Mouse (Mus musculus) kidney, postnatal 0 days (tissue): ENCODE measurements around the gene Plekhh3. TPM values are rescaled to one million over a fixed set of nuclear protein-coding genes. Genes with fewer than 3 reads are reported as not detected.
"Not testable (repeated sequence)": the region's sequence is repeated elsewhere in the genome, so short reads cannot be mapped to it uniquely, and the experiment has no call there.

Experiments
- ATAC-seq: fragments of 200-750 bp; cut with Nextera tagmentation; replicated peaks from 2 replicates; pipeline ENCODE4 v1.8.0; 2017; ENCODE audit warnings: low read depth, moderate number of reproducible peaks, moderate TSS enrichment, moderate library complexity; ENCODE audit not compliant: low FRiP score
- DNase-seq: peaks from one replicate; pipeline ENCODE4 v3.0.0-alpha.2; 2016; ENCODE audit warnings: low spot score
- H3K27ac ChIP-seq: fragments of 300-500 bp; sonication (generic); 2 replicates; pipeline ENCODE4 v1.5.1; 2014; ENCODE audit warnings: mild to moderate bottlenecking
- H3K27me3 ChIP-seq: fragments of 300-500 bp; sonication (generic); 2 replicates; pipeline ENCODE4 v1.6.1; 2014; ENCODE audit warnings: low read length, mixed read lengths; ENCODE audit not compliant: insufficient read depth
- H3K36me3 ChIP-seq: fragments of 300-500 bp; sonication (generic); 2 replicates; pipeline ENCODE4 v1.6.1; 2014; ENCODE audit warnings: low read length, mixed read lengths; ENCODE audit not compliant: insufficient read depth
- H3K4me1 ChIP-seq: fragments of 300-500 bp; sonication (generic); replicated peaks from 2 replicates; pipeline ENCODE4 v1.6.1; 2014; ENCODE audit warnings: antibody characterized with exemption, low read length, mixed read lengths; ENCODE audit not compliant: insufficient read depth
- H3K4me2 ChIP-seq: fragments of 300-500 bp; sonication (generic); 2 replicates; pipeline ENCODE4 v1.6.1; 2014; ENCODE audit warnings: mild to moderate bottlenecking, low read length, moderate library complexity, mixed read lengths
- H3K4me3 ChIP-seq: fragments of 300-500 bp; sonication (generic); replicated peaks from 2 replicates; pipeline ENCODE4 v1.5.1; 2014; ENCODE audit warnings: low read depth, low read length
- H3K9ac ChIP-seq: fragments of 300-500 bp; sonication (generic); 2 replicates; pipeline ENCODE4 v1.6.1; 2014; ENCODE audit warnings: low read depth, low read length
- H3K9me3 ChIP-seq: fragments of 300-500 bp; sonication (generic); replicated peaks from 2 replicates; pipeline ENCODE4 v1.6.1; 2016; ENCODE audit warnings: low read length, inconsistent platforms, mixed read lengths
- CTCF ChIP-seq: IDR thresholded peaks from 2 replicates; pipeline ENCODE4 v1.5.1; 2016; ENCODE audit warnings: antibody characterized with exemption, low read depth, mild to moderate bottlenecking, moderate library complexity
- WGBS: fragments of 180-500 bp; shearing (Covaris S2); extraction: QIAGEN DNeasy Blood & Tissue Kit; methylation state at CpG from one replicate; pipeline ENCODE4 v1.1.7; 2014; 5-methylcytosine and 5-hydroxymethylcytosine counted together
- polyA plus RNA-seq: library from polyadenylated mRNA; unstranded; fragments of >200 nt; fragmentation: Nextera tagmentation; extraction: Ambion mirVana; gene quantifications from 2 replicates; pipeline ENCODE4 v1.2.1, GENCODE M21; 2015

Plekhh3 gene
- polyA plus RNA-seq, 1 experiment from 2014 or later: 16.6 TPM

DNA sequence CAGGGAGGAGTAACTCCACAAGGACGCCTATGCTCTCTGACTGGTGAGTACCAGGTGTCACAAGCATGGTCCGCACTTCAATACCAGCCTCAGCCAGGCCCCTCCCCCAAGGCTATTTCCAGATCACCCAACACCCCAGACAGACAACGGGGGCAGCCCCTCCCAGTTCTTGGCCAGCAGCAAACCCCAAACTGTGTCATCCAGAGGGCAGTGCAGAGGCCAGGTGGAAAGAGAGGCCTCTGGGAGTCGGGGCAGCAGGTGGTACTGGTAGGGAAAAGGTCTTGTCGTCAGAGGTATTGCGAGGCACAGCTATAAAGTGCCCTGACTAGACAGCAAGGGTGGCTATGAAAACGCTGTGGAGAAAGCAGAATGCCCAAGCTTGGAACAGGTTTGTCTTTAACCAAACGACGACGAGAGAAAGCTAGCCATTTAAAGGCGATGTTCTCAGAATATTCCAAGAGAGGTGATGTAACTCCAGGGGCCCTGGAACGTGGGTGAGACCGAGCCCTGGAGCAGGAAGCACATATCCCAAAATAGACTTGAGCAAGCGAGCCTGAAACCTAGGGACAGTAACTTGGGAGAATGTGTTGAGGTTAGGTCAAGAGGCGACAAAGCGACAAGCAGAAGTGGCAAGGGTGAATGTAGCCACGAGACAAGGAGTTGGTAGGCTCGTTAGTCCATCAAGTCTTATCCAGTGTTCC lies 40.9 kb downstream of the Plekhh3 start:
- H3K9ac ChIP-seq: no peak overlapping the region
- H3K4me2 ChIP-seq: no peak overlapping the region
- ATAC-seq (no peak), DNase-seq (no peak)
- no peak for TF ChIP-seq CTCF
- 35% methylated on average over 18 of the region's 18 CpGs for WGBS
- H3K27ac ChIP-seq: no peak overlapping the region
- H3K36me3 ChIP-seq: peaks cover 11% of the 10 kb centered on the region; the same call in 1 of the 2 replicates
- no peak overlapping the region for H3K4me3 ChIP-seq
- H3K9me3 ChIP-seq: no peaks in the 10 kb centered on the region
- H3K4me1 ChIP-seq: no peaks in the 10 kb centered on the region; the same call in 1 of the 2 replicates
- H3K27me3 ChIP-seq: no peaks in the 10 kb centered on the region

- TF ChIP-seq CTCF: no peak
- DNase-seq (no peak), ATAC-seq (no peak)
- Histone ChIP-seq H3K4me1 (no peaks in the 10 kb centered on the region; the same call in 1 of the 2 replicates), H3K9me3 (no peaks in the 10 kb centered on the region), H3K27ac (no peak overlapping the region), H3K4me2 (no peak overlapping the region), H3K27me3 (no peaks in the 10 kb centered on the region), H3K9ac (no peak overlapping the region), H3K36me3 (peaks cover 11% of the 10 kb centered on the region; the same call in 1 of the 2 replicates), H3K4me3 (no peak overlapping the region)
- WGBS: 78% methylated on average over 11 of the region's 11 CpGs
These were observed 42.1 kb downstream of the Plekhh3 start for GRCm38 (mm10) chr11:101128996-101129577.

GRCm38 (mm10) chr11:101127075-101127474 lies 44.1 kb downstream of the Plekhh3 start:
- H3K4me3 ChIP-seq: no peak overlapping the region
- WGBS: 78% methylated on average over 1 of the region's 1 CpGs
- H3K9ac ChIP-seq: no peak overlapping the region
- peak; percentile 32; the same call in 1 of the 2 replicates for TF ChIP-seq CTCF
- peaks cover 15% of the 10 kb centered on the region for H3K36me3 ChIP-seq
- DNase-seq (no peak), ATAC-seq (no peak)
- no peaks in the 10 kb centered on the region for H3K27me3 ChIP-seq
- H3K27ac ChIP-seq: no peak overlapping the region
- no peaks in the 10 kb centered on the region for H3K9me3 ChIP-seq
- no peak overlapping the region for H3K4me2 ChIP-seq
- H3K4me1 ChIP-seq: no peaks in the 10 kb centered on the region; the same call in 1 of the 2 replicates

DNA sequence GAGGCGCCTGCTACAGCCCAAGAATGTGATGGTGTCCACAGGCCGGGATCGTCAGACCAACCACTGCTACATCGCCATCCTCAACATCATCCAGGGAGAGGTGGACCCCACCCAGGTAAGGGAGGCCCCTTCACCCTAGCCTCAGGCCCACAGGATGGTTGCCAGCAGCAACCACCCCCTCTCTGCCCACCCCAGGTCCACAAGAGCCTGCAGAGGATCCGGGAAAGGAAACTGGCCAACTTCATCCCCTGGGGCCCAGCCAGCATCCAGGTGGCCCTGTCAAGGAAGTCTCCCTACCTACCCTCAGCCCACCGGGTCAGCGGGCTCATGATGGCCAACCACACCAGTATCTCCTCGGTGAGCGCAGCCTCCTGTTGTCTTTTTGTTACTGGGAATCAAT lies 46.1 kb downstream of the Plekhh3 start:
- H3K27me3 ChIP-seq, H3K9ac ChIP-seq, H3K4me3 ChIP-seq, ATAC-seq, H3K4me2 ChIP-seq, H3K9me3 ChIP-seq, DNase-seq, H3K4me1 ChIP-seq, H3K27ac ChIP-seq: not testable (repeated sequence)
- WGBS: 95% methylated on average over 4 of the region's 9 CpGs
- H3K36me3 ChIP-seq: peaks cover 15% of the 10 kb centered on the region

GRCm38 (mm10) chr11:101124494-101124893 lies 46.7 kb downstream of the Plekhh3 start:
- not testable (repeated sequence) for ATAC-seq, H3K4me2 ChIP-seq, H3K27me3 ChIP-seq, H3K9me3 ChIP-seq, H3K27ac ChIP-seq, H3K4me1 ChIP-seq, H3K4me3 ChIP-seq, H3K9ac ChIP-seq, DNase-seq
- 90% methylated on average over 6 of the region's 8 CpGs for WGBS
- peaks cover 15% of the 10 kb centered on the region for H3K36me3 ChIP-seq

GRCm38 (mm10) chr11:101120545-101121188 lies 50.5 kb downstream of the Plekhh3 start:
- peaks cover 16% of the 10 kb centered on the region; the same call in 1 of the 2 replicates for H3K4me1 ChIP-seq
- peak overlapping the region; percentile 69 for H3K9ac ChIP-seq
- peak overlapping the region; percentile 92 for H3K4me2 ChIP-seq
- no peaks in the 10 kb centered on the region for H3K27me3 ChIP-seq
- WGBS: 19% methylated on average over 19 of the region's 19 CpGs
- H3K27ac ChIP-seq: peak overlapping the region; percentile 85
- H3K4me3 ChIP-seq: peak overlapping the region; percentile 81
- H3K9me3 ChIP-seq: no peaks in the 10 kb centered on the region
- H3K36me3 ChIP-seq: peaks cover 8% of the 10 kb centered on the region; the same call in 1 of the 2 replicates
- no peak for DNase-seq
- no peak for ATAC-seq
- TF ChIP-seq CTCF: no peak
